Mouse (Mus musculus) limb, embryonic 14.5 days (tissue): ENCODE measurements around the gene Itgb1bp1. TPM values are rescaled to one million over a fixed set of nuclear protein-coding genes. Genes with fewer than 3 reads are reported as not detected.

Experiments
- ATAC-seq: fragments of 200-750 bp; cut with Nextera tagmentation; 2 replicates; pipeline ENCODE4 v1.8.0; 2017; ENCODE audit warnings: low read depth, moderate number of reproducible peaks, moderate TSS enrichment; ENCODE audit not compliant: low FRiP score
- DNase-seq: peaks from one replicate; pipeline ENCODE4 v3.0.0-alpha.2; 2015; ENCODE audit warnings: low spot score
- H3K27ac ChIP-seq: fragments of 300-500 bp; sonication (generic); replicated peaks from 2 replicates; pipeline ENCODE4 v1.5.1; 2014; ENCODE audit warnings: low read depth, mild to moderate bottlenecking, low read length, moderate library complexity, mixed read lengths
- H3K27me3 ChIP-seq: fragments of 300-500 bp; sonication (generic); 2 replicates; pipeline ENCODE4 v1.6.1; 2014; ENCODE audit warnings: low read length, mixed read lengths; ENCODE audit not compliant: control insufficient read depth, insufficient read depth
- H3K36me3 ChIP-seq: fragments of 300-500 bp; sonication (generic); 2 replicates; pipeline ENCODE4 v1.6.1; 2014; ENCODE audit warnings: mild to moderate bottlenecking, low read length, moderate library complexity, mixed read lengths; ENCODE audit not compliant: control insufficient read depth, insufficient read depth
- H3K4me1 ChIP-seq: fragments of 300-500 bp; sonication (generic); 2 replicates; pipeline ENCODE4 v1.6.1; 2014; ENCODE audit warnings: antibody characterized with exemption, low read length, mixed read lengths; ENCODE audit not compliant: control insufficient read depth, insufficient read depth
- H3K4me2 ChIP-seq: fragments of 300-500 bp; sonication (generic); replicated peaks from 2 replicates; pipeline ENCODE4 v1.6.1; 2014; ENCODE audit warnings: low read depth, mild to moderate bottlenecking, low read length, moderate library complexity; ENCODE audit not compliant: severe bottlenecking
- H3K4me3 ChIP-seq: fragments of 300-500 bp; sonication (generic); replicated peaks from 2 replicates; pipeline ENCODE4 v1.5.1; 2014; ENCODE audit warnings: low read length
- H3K9ac ChIP-seq: fragments of 300-500 bp; sonication (generic); 2 replicates; pipeline ENCODE4 v1.6.1; 2014; ENCODE audit warnings: mild to moderate bottlenecking, low read depth, low read length, moderate library complexity; ENCODE audit not compliant: severe bottlenecking
- H3K9me3 ChIP-seq: fragments of 300-500 bp; sonication (generic); 2 replicates; pipeline ENCODE4 v1.6.1; 2016; ENCODE audit warnings: low read length; ENCODE audit not compliant: control insufficient read depth
- POLR2A ChIP-seq: fragments of 200-500 bp; IDR thresholded peaks from 2 replicates; pipeline ENCODE4 v1.8.0; 2012; ENCODE audit warnings: inconsistent platforms, mild to moderate bottlenecking, moderate library complexity, borderline replicate concordance; ENCODE audit not compliant: insufficient read depth, insufficient read length; ENCODE audit errors: extremely low read depth
- WGBS: fragments of 180-500 bp; shearing (Covaris S2); extraction: QIAGEN DNeasy Blood & Tissue Kit; methylation state at CpG from one replicate; pipeline ENCODE4 v1.1.7; 2014; 5-methylcytosine and 5-hydroxymethylcytosine counted together
- polyA plus RNA-seq, 2 experiments: library from polyadenylated mRNA; depleted of rRNA in 1 of 2; stranded (reverse) in 1 of 2; unstranded in 1 of 2; fragments of >200 nt; fragmentation: Nextera tagmentation in 1 of 2; extraction: Ambion mirVana in 1 of 2; gene quantifications; 2 replicates each; pipeline versions ENCODE4 v1.2.1 to v1.2.3; 2012 to 2014

Itgb1bp1 gene
- polyA plus RNA-seq, 2 experiments = 27.4 to 62.6 TPM

- Histone ChIP-seq H3K9me3 (no peaks in the 10 kb centered on the region), H3K27ac (no peak overlapping the region), H3K4me3 (no peak overlapping the region), H3K4me1 (no peaks in the 10 kb centered on the region), H3K9ac (no peak overlapping the region), H3K36me3 (peaks cover 71% of the 10 kb centered on the region), H3K4me2 (no peak overlapping the region), H3K27me3 (no peaks in the 10 kb centered on the region)
- no peak for DNase-seq
- WGBS = 93% methylated on average over 9 of the region's 9 CpGs
- no peak for ATAC-seq
- TF ChIP-seq POLR2A = no peak
Observed at GRCm38 (mm10) chr12:21322856-21323255, 36.8 kb upstream of the Itgb1bp1 start.

- WGBS = 77% methylated on average over 4 of the region's 4 CpGs
- no peak for TF ChIP-seq POLR2A
- DNase-seq = no peak
- Histone ChIP-seq H3K9ac (no peak overlapping the region), H3K4me2 (no peak overlapping the region), H3K4me1 (0 out of 2 replicates have a peak, but pooled peaks cover under 1% of the 10 kb centered on the region), H3K27me3 (no peaks in the 10 kb centered on the region), H3K36me3 (peaks cover 65% of the 10 kb centered on the region), H3K9me3 (no peaks in the 10 kb centered on the region), H3K27ac (no peak overlapping the region), H3K4me3 (no peak overlapping the region)
- no peak for ATAC-seq
Observed at GRCm38 (mm10) chr12:21322296-21322695, 36.2 kb upstream of the Itgb1bp1 start.

GRCm38 (mm10) chr12:21321170-21321569 is 35.1 kb upstream of the Itgb1bp1 start:
- ATAC-seq = no peak

GRCm38 (mm10) chr12:21320317-21320716 is 34.2 kb upstream of the Itgb1bp1 start:
- Histone ChIP-seq H3K4me1 (0 out of 2 replicates have a peak, but pooled peaks cover 3% of the 10 kb centered on the region), H3K27ac (no peak overlapping the region), H3K9me3 (no peaks in the 10 kb centered on the region), H3K4me2 (no peak overlapping the region), H3K4me3 (no peak overlapping the region), H3K36me3 (peaks cover 49% of the 10 kb centered on the region), H3K9ac (no peak overlapping the region), H3K27me3 (no peaks in the 10 kb centered on the region)
- TF ChIP-seq POLR2A = no peak
- WGBS = 81% methylated on average over 4 of the region's 4 CpGs
- ATAC-seq (no peak), DNase-seq (no peak)

More at GRCm38 (mm10) chr12:21321170-21321569, 35.1 kb upstream of the Itgb1bp1 start:
- no peaks in the 10 kb centered on the region for H3K9me3 ChIP-seq
- 0 out of 2 replicates have a peak, but pooled peaks cover 3% of the 10 kb centered on the region for H3K4me1 ChIP-seq
- peaks cover 56% of the 10 kb centered on the region for H3K36me3 ChIP-seq
- no peak overlapping the region for H3K27ac ChIP-seq
- no peak for DNase-seq
- H3K9ac ChIP-seq = no peak overlapping the region
- no peaks in the 10 kb centered on the region for H3K27me3 ChIP-seq
- no peak overlapping the region for H3K4me2 ChIP-seq
- 77% methylated on average over 9 of the region's 9 CpGs for WGBS
- no peak for TF ChIP-seq POLR2A
- H3K4me3 ChIP-seq = no peak overlapping the region

- no peak overlapping the region for H3K4me2 ChIP-seq
- DNase-seq (peak; percentile 26), ATAC-seq (no peak)
- no peak overlapping the region for H3K4me3 ChIP-seq
- H3K36me3 ChIP-seq = peaks cover 49% of the 10 kb centered on the region
- H3K9ac ChIP-seq = no peak overlapping the region
- no peak for TF ChIP-seq POLR2A
- no peaks in the 10 kb centered on the region for H3K9me3 ChIP-seq
- no peaks in the 10 kb centered on the region for H3K27me3 ChIP-seq
- no peak overlapping the region for H3K27ac ChIP-seq
- WGBS = 76% methylated on average over 12 of the region's 12 CpGs
- H3K4me1 ChIP-seq = 0 out of 2 replicates have a peak, but pooled peaks cover 3% of the 10 kb centered on the region
Observed at GRCm38 (mm10) chr12:21318143-21318895, 32.2 kb upstream of the Itgb1bp1 start.
